Mouse (Mus musculus) midbrain, embryonic 16.5 days (tissue): ENCODE measurements around the gene Glrp1. TPM values are rescaled to one million over a fixed set of nuclear protein-coding genes. Genes with fewer than 3 reads are reported as not detected.
A peak's percentile ranks its signal among the peaks of the same experiment; 100 is the strongest.

Source experiments
- ATAC-seq: fragments of 200-750 bp; cut with Nextera tagmentation; 2 replicates; pipeline ENCODE4 v1.8.0; 2017; ENCODE audit warnings: moderate TSS enrichment
- H3K27ac ChIP-seq: fragments of 300-500 bp; sonication (generic); 2 replicates; pipeline ENCODE4 v1.5.1; 2014; ENCODE audit warnings: mild to moderate bottlenecking, low read length, mixed read lengths
- H3K27me3 ChIP-seq: fragments of 300-500 bp; sonication (generic); 2 replicates; pipeline ENCODE4 v1.6.1; 2014; ENCODE audit warnings: low read depth, low read length, mixed read lengths; ENCODE audit not compliant: control insufficient read depth, insufficient read depth
- H3K36me3 ChIP-seq: fragments of 300-500 bp; sonication (generic); 2 replicates; pipeline ENCODE4 v1.6.1; 2014; ENCODE audit warnings: mild to moderate bottlenecking, low read length, moderate library complexity, mixed read lengths; ENCODE audit not compliant: control insufficient read depth, insufficient read depth
- H3K4me1 ChIP-seq: fragments of 300-500 bp; sonication (generic); 2 replicates; pipeline ENCODE4 v1.6.1; 2014; ENCODE audit warnings: mild to moderate bottlenecking, low read length, mixed read lengths; ENCODE audit not compliant: control insufficient read depth, insufficient read depth
- H3K4me2 ChIP-seq: fragments of 300-500 bp; sonication (generic); 2 replicates; pipeline ENCODE4 v1.6.1; 2014; ENCODE audit warnings: mild to moderate bottlenecking, low read length, mixed read lengths
- H3K4me3 ChIP-seq: fragments of 300-500 bp; sonication (generic); 2 replicates; pipeline ENCODE4 v1.5.1; 2014; ENCODE audit warnings: low read depth, mild to moderate bottlenecking, low read length, moderate library complexity, mixed read lengths
- H3K9ac ChIP-seq: fragments of 300-500 bp; sonication (generic); 2 replicates; pipeline ENCODE4 v1.6.1; 2014; ENCODE audit warnings: low read depth, low read length, mixed read lengths
- H3K9me3 ChIP-seq: fragments of 300-500 bp; sonication (generic); replicated peaks from 2 replicates; pipeline ENCODE4 v1.6.1; 2014; ENCODE audit warnings: mild to moderate bottlenecking, low read length, mixed read lengths; ENCODE audit not compliant: control insufficient read depth, poor library complexity, severe bottlenecking
- WGBS: fragments of 180-500 bp; shearing (Covaris S2); extraction: QIAGEN DNeasy Blood & Tissue Kit; methylation state at CpG from one replicate; pipeline ENCODE4 v1.1.7; 2014; 5-methylcytosine and 5-hydroxymethylcytosine counted together
- polyA plus RNA-seq: library from polyadenylated mRNA; unstranded; fragments of >200 nt; fragmentation: Nextera tagmentation; extraction: Ambion mirVana; gene quantifications from 2 replicates; pipeline ENCODE4 v1.2.1, GENCODE M21; 2015

Glrp1 gene
- polyA plus RNA-seq, 1 experiment from 2014 or later = not detected

- H3K9me3 ChIP-seq = no peaks in the 10 kb centered on the region
- no peak overlapping the region for H3K4me2 ChIP-seq
- no peak overlapping the region for H3K9ac ChIP-seq
- H3K27me3 ChIP-seq = no peaks in the 10 kb centered on the region
- WGBS = 87% methylated on average over 5 of the region's 5 CpGs
- no peak overlapping the region for H3K27ac ChIP-seq
- no peaks in the 10 kb centered on the region for H3K36me3 ChIP-seq
- ATAC-seq = no peak
- no peak overlapping the region for H3K4me3 ChIP-seq
- H3K4me1 ChIP-seq = peaks cover 20% of the 10 kb centered on the region
These were observed 3.5 kb downstream of the Glrp1 start for GRCm38 (mm10) chr1:88506412-88506811.

GRCm38 (mm10) chr1:88505697-88506096 lies 4.2 kb downstream of the Glrp1 start:
- no peaks in the 10 kb centered on the region for H3K9me3 ChIP-seq
- H3K27me3 ChIP-seq = no peaks in the 10 kb centered on the region
- ATAC-seq = no peak
- 74% methylated on average over 6 of the region's 6 CpGs for WGBS
- H3K9ac ChIP-seq = no peak overlapping the region
- H3K36me3 ChIP-seq = no peaks in the 10 kb centered on the region
- no peak overlapping the region for H3K4me3 ChIP-seq
- no peak overlapping the region for H3K27ac ChIP-seq
- H3K4me1 ChIP-seq = peaks cover 20% of the 10 kb centered on the region
- no peak overlapping the region for H3K4me2 ChIP-seq

- H3K9ac ChIP-seq = no peak overlapping the region
- H3K4me3 ChIP-seq = no peak overlapping the region
- WGBS = 5% methylated on average over 7 of the region's 7 CpGs
- peak; percentile 68 for ATAC-seq
- peak overlapping the region; percentile 53; the same call in 1 of the 2 replicates for H3K27ac ChIP-seq
- no peaks in the 10 kb centered on the region for H3K9me3 ChIP-seq
- H3K27me3 ChIP-seq = no peaks in the 10 kb centered on the region
- peaks cover 18% of the 10 kb centered on the region for H3K4me1 ChIP-seq
- no peak overlapping the region for H3K4me2 ChIP-seq
- H3K36me3 ChIP-seq = no peaks in the 10 kb centered on the region
These were observed 5.3 kb downstream of the Glrp1 start for GRCm38 (mm10) chr1:88504531-88504945.

GRCm38 (mm10) chr1:88502822-88503221 lies 7.0 kb downstream of the Glrp1 start:
- Histone ChIP-seq H3K27ac (no peak overlapping the region), H3K27me3 (no peaks in the 10 kb centered on the region), H3K9ac (no peak overlapping the region), H3K36me3 (no peaks in the 10 kb centered on the region), H3K4me1 (peaks cover 18% of the 10 kb centered on the region), H3K4me3 (no peak overlapping the region), H3K9me3 (no peaks in the 10 kb centered on the region), H3K4me2 (no peak overlapping the region)
- 100% methylated on average over 1 of the region's 1 CpGs for WGBS
- ATAC-seq = no peak

- Histone ChIP-seq H3K9me3 (no peaks in the 10 kb centered on the region), H3K9ac (no peak overlapping the region), H3K4me3 (no peak overlapping the region), H3K4me2 (no peak overlapping the region), H3K27ac (no peak overlapping the region), H3K27me3 (no peaks in the 10 kb centered on the region), H3K4me1 (peaks cover 6% of the 10 kb centered on the region), H3K36me3 (no peaks in the 10 kb centered on the region)
- WGBS = 90% methylated on average over 11 of the region's 11 CpGs
- no peak for ATAC-seq
These were observed 10.6 kb downstream of the Glrp1 start for GRCm38 (mm10) chr1:88499230-88499737.

GRCm38 (mm10) chr1:88497407-88497806 lies 12.5 kb downstream of the Glrp1 start:
- Histone ChIP-seq H3K27ac (no peak overlapping the region), H3K36me3 (no peaks in the 10 kb centered on the region), H3K4me3 (no peak overlapping the region), H3K27me3 (no peaks in the 10 kb centered on the region), H3K4me2 (no peak overlapping the region), H3K4me1 (no peaks in the 10 kb centered on the region; the same call in 1 of the 2 replicates), H3K9me3 (no peaks in the 10 kb centered on the region), H3K9ac (no peak overlapping the region)
- ATAC-seq = no peak
- WGBS = 58% methylated on average over 3 of the region's 3 CpGs

- Histone ChIP-seq H3K36me3 (no peaks in the 10 kb centered on the region), H3K9ac (no peak overlapping the region), H3K4me2 (no peak overlapping the region), H3K27ac (no peak overlapping the region), H3K4me1 (peaks cover 3% of the 10 kb centered on the region), H3K4me3 (no peak overlapping the region), H3K27me3 (no peaks in the 10 kb centered on the region), H3K9me3 (no peaks in the 10 kb centered on the region)
- ATAC-seq = no peak
- WGBS = 82% methylated on average over 3 of the region's 3 CpGs
These were observed 17.5 kb downstream of the Glrp1 start for GRCm38 (mm10) chr1:88492415-88492814.

- no peaks in the 10 kb centered on the region for H3K27me3 ChIP-seq
- no peak overlapping the region for H3K4me2 ChIP-seq
- no peak overlapping the region for H3K9ac ChIP-seq
- H3K9me3 ChIP-seq = no peaks in the 10 kb centered on the region
- no peak for ATAC-seq
- H3K4me1 ChIP-seq = peaks cover 3% of the 10 kb centered on the region
- 61% methylated on average over 17 of the region's 17 CpGs for WGBS
- H3K36me3 ChIP-seq = no peaks in the 10 kb centered on the region
- no peak overlapping the region for H3K27ac ChIP-seq
- H3K4me3 ChIP-seq = no peak overlapping the region
These were observed 18.1 kb downstream of the Glrp1 start for GRCm38 (mm10) chr1:88491617-88492378.

- peaks cover 3% of the 10 kb centered on the region; the same call in 1 of the 2 replicates for H3K4me1 ChIP-seq
- WGBS = 86% methylated on average over 10 of the region's 10 CpGs
- no peaks in the 10 kb centered on the region for H3K27me3 ChIP-seq
- no peaks in the 10 kb centered on the region for H3K9me3 ChIP-seq
- no peaks in the 10 kb centered on the region for H3K36me3 ChIP-seq
- H3K4me2 ChIP-seq = no peak overlapping the region
- H3K27ac ChIP-seq = no peak overlapping the region
- ATAC-seq = no peak
- H3K4me3 ChIP-seq = no peak overlapping the region
- H3K9ac ChIP-seq = no peak overlapping the region
These were observed 19.7 kb downstream of the Glrp1 start for GRCm38 (mm10) chr1:88490164-88490563.
